Mouse (Mus musculus) megakaryocyte, embryonic 14.5 days (primary cell): Measurements from ENCODE around the gene Arl5a. TPM values are rescaled to one million over a fixed set of nuclear protein-coding genes. Genes with fewer than 3 reads are reported as not detected.
A peak's percentile ranks its signal among the peaks of the same experiment; 100 is the strongest.

ENCODE experiments used
- H3K27me3 ChIP-seq: replicated peaks from 2 replicates; pipeline ENCODE3; 2012; ENCODE audit warnings: inconsistent platforms
- H3K36me3 ChIP-seq: replicated peaks from 2 replicates; pipeline ENCODE3; 2012; ENCODE audit warnings: low read length, inconsistent platforms, mixed read lengths
- H3K4me1 ChIP-seq: 2 replicates; pipeline ENCODE4 v1.6.1; 2012; ENCODE audit warnings: inconsistent platforms
- H3K4me3 ChIP-seq: replicated peaks from 2 replicates; pipeline ENCODE3; 2012; ENCODE audit warnings: moderate library complexity, mild to moderate bottlenecking, inconsistent platforms
- H3K9me3 ChIP-seq: 2 replicates; pipeline ENCODE4 v1.6.1; 2012; ENCODE audit warnings: inconsistent platforms
- FLI1 ChIP-seq: IDR thresholded peaks from 2 replicates; pipeline ENCODE4 v1.6.1; 2012; ENCODE audit warnings: low read length, inconsistent platforms, mixed read lengths
- GATA1 ChIP-seq: IDR thresholded peaks from 3 replicates; pipeline ENCODE4 v1.6.1; 2012; ENCODE audit warnings: mixed read lengths, low read length, inconsistent platforms, borderline replicate concordance
- polyA plus RNA-seq: library from polyadenylated mRNA; stranded (reverse); fragments of >175 nt; gene quantifications from 2 replicates; pipeline ENCODE4 v1.2.3, GENCODE M21; 2012; ENCODE audit warnings: low replicate concordance; ENCODE audit not compliant: insufficient read depth

The Arl5a gene
- polyA plus RNA-seq, 1 experiment, result 3.5 TPM

GRCm38 (mm10) chr2:52424248-52424728 lies 413 bp downstream of the Arl5a start:
- TF ChIP-seq FLI1, result no peak
- no peak for TF ChIP-seq GATA1
- no peaks in the 10 kb centered on the region for H3K27me3 ChIP-seq
- peaks cover 43% of the 10 kb centered on the region for H3K4me1 ChIP-seq
- peak overlapping the region; percentile 99 for H3K4me3 ChIP-seq
- H3K9me3 ChIP-seq, result no peaks in the 10 kb centered on the region
- H3K36me3 ChIP-seq, result peaks cover 7% of the 10 kb centered on the region

- TF ChIP-seq GATA1, result no peak
- TF ChIP-seq FLI1, result no peak
- peaks cover 7% of the 10 kb centered on the region for H3K36me3 ChIP-seq
- peaks cover 48% of the 10 kb centered on the region for H3K4me1 ChIP-seq
- peak overlapping the region; percentile 99 for H3K4me3 ChIP-seq
- no peaks in the 10 kb centered on the region for H3K9me3 ChIP-seq
- no peaks in the 10 kb centered on the region for H3K27me3 ChIP-seq
Measured at GRCm38 (mm10) chr2:52423611-52424247, 972 bp downstream of the Arl5a start.

- Histone ChIP-seq H3K36me3 (peaks cover 10% of the 10 kb centered on the region), H3K9me3 (no peaks in the 10 kb centered on the region), H3K27me3 (no peaks in the 10 kb centered on the region), H3K4me1 (peaks cover 52% of the 10 kb centered on the region), H3K4me3 (peak overlapping the region; percentile 99)
- TF ChIP-seq GATA1 (no peak), FLI1 (no peak)
Measured at GRCm38 (mm10) chr2:52422871-52423610, 1.7 kb downstream of the Arl5a start.

GRCm38 (mm10) chr2:52421197-52421596 lies 3.5 kb downstream of the Arl5a start:
- TF ChIP-seq FLI1 (no peak), GATA1 (no peak)
- Histone ChIP-seq H3K4me3 (peak overlapping the region; percentile 68), H3K9me3 (no peaks in the 10 kb centered on the region), H3K27me3 (no peaks in the 10 kb centered on the region), H3K4me1 (peaks cover 66% of the 10 kb centered on the region), H3K36me3 (peaks cover 22% of the 10 kb centered on the region)

GRCm38 (mm10) chr2:52420001-52420710 lies 4.5 kb downstream of the Arl5a start:
- TF ChIP-seq FLI1 (no peak), GATA1 (no peak)
- Histone ChIP-seq H3K9me3 (no peaks in the 10 kb centered on the region), H3K27me3 (no peaks in the 10 kb centered on the region), H3K4me1 (peaks cover 62% of the 10 kb centered on the region), H3K36me3 (peaks cover 33% of the 10 kb centered on the region), H3K4me3 (no peak overlapping the region)

- peaks cover 62% of the 10 kb centered on the region for H3K4me1 ChIP-seq
- H3K36me3 ChIP-seq, result peaks cover 34% of the 10 kb centered on the region
- no peaks in the 10 kb centered on the region for H3K27me3 ChIP-seq
- no peaks in the 10 kb centered on the region for H3K9me3 ChIP-seq
- no peak for TF ChIP-seq FLI1
- no peak for TF ChIP-seq GATA1
- no peak overlapping the region for H3K4me3 ChIP-seq
Measured at GRCm38 (mm10) chr2:52419295-52419694, 5.4 kb downstream of the Arl5a start.

GRCm38 (mm10) chr2:52412524-52413037 lies 12.1 kb downstream of the Arl5a start:
- no peak for TF ChIP-seq FLI1
- TF ChIP-seq GATA1, result no peak
- Histone ChIP-seq H3K4me3 (no peak overlapping the region), H3K36me3 (peaks cover 76% of the 10 kb centered on the region), H3K4me1 (peaks cover 23% of the 10 kb centered on the region), H3K27me3 (no peaks in the 10 kb centered on the region), H3K9me3 (peaks cover 20% of the 10 kb centered on the region)

- peaks cover 20% of the 10 kb centered on the region for H3K9me3 ChIP-seq
- no peak overlapping the region for H3K4me3 ChIP-seq
- H3K36me3 ChIP-seq, result peaks cover 92% of the 10 kb centered on the region
- H3K4me1 ChIP-seq, result peaks cover 8% of the 10 kb centered on the region; the same call in 1 of the 2 replicates
- H3K27me3 ChIP-seq, result no peaks in the 10 kb centered on the region
- TF ChIP-seq FLI1 (no peak), GATA1 (no peak)
Measured at GRCm38 (mm10) chr2:52406480-52406879, 18.2 kb downstream of the Arl5a start.

GRCm38 (mm10) chr2:52405238-52405637 lies 19.5 kb downstream of the Arl5a start:
- Histone ChIP-seq H3K4me3 (no peak overlapping the region), H3K9me3 (peaks cover 9% of the 10 kb centered on the region), H3K4me1 (peaks cover 8% of the 10 kb centered on the region; the same call in 1 of the 2 replicates), H3K27me3 (no peaks in the 10 kb centered on the region), H3K36me3 (peaks cover 90% of the 10 kb centered on the region)
- no peak for TF ChIP-seq GATA1
- no peak for TF ChIP-seq FLI1
